Mouse (Mus musculus): ENCODE results near the gene Bche. TPM values are rescaled to one million over a fixed set of nuclear protein-coding genes. Genes with fewer than 3 reads are reported as not detected.
A peak's percentile ranks its signal among the peaks of the same experiment; 100 is the strongest.

Gene Bche
- polyA plus RNA-seq, 1 experiment from 2014 or later = 4.8 TPM

DNA sequence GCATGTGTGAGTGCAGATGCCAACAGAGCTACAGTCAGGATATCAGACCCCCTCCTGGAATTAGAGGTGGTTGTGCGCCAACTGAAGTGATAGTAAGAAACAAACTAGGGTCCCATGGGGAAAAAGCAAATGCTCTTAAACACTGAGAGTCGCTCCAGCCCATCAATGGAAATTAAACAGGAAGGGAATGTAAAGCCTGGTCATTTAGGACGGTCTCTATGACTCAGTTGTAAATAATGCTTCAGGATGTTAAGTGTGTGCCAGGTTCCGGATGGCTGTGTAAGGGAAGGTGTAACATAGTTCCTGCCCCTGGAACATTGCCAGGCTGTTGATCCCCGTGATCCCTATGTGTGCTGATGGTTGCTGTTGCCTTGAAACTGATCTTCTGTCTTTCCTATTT, 40.0 kb downstream of the Bche start:
- WGBS = 25% methylated on average over 5 of the region's 5 CpGs
- no peaks in the 10 kb centered on the region for H3K36me3 ChIP-seq
- H3K9me3 ChIP-seq = no peaks in the 10 kb centered on the region
- peak overlapping the region; percentile 63 for H3K27ac ChIP-seq
- H3K4me2 ChIP-seq = no peak overlapping the region
- H3K4me1 ChIP-seq = 0 out of 2 replicates have a peak, but pooled peaks cover 6% of the 10 kb centered on the region
- no peak overlapping the region for H3K9ac ChIP-seq
- no peaks in the 10 kb centered on the region for H3K27me3 ChIP-seq
- ATAC-seq (ENCODE audit: borderline replicate concordance, extremely low read depth, low FRiP score, low TSS enrichment) = peak; percentile 74; the same call in 1 of the 2 replicates
- H3K4me3 ChIP-seq = no peak overlapping the region

- Histone ChIP-seq H3K4me3 (no peak overlapping the region), H3K4me2 (no peak overlapping the region), H3K36me3 (no peaks in the 10 kb centered on the region), H3K9ac (no peak overlapping the region), H3K27ac (peak overlapping the region; percentile 63), H3K27me3 (no peaks in the 10 kb centered on the region), H3K4me1 (0 out of 2 replicates have a peak, but pooled peaks cover 6% of the 10 kb centered on the region), H3K9me3 (no peaks in the 10 kb centered on the region)
- ATAC-seq (ENCODE audit: borderline replicate concordance, extremely low read depth, low FRiP score, low TSS enrichment) = peak; percentile 88
- 46% methylated on average over 3 of the region's 3 CpGs for WGBS
These were observed 40.7 kb downstream of the Bche start for GRCm38 (mm10) chr3:73667245-73668131.

GRCm38 (mm10) chr3:73650281-73650680, 57.9 kb downstream of the Bche start:
- no peaks in the 10 kb centered on the region for H3K36me3 ChIP-seq
- H3K9ac ChIP-seq = no peak overlapping the region
- H3K4me1 ChIP-seq = no peaks in the 10 kb centered on the region
- ATAC-seq (ENCODE audit: borderline replicate concordance, extremely low read depth, low FRiP score, low TSS enrichment) = no peak
- H3K4me3 ChIP-seq = no peak overlapping the region
- no peak overlapping the region for H3K27ac ChIP-seq
- no peaks in the 10 kb centered on the region for H3K27me3 ChIP-seq
- no peaks in the 10 kb centered on the region for H3K9me3 ChIP-seq
- H3K4me2 ChIP-seq = no peak overlapping the region

- Histone ChIP-seq H3K9me3 (no peaks in the 10 kb centered on the region), H3K4me3 (no peak overlapping the region), H3K9ac (no peak overlapping the region), H3K27ac (no peak overlapping the region), H3K27me3 (no peaks in the 10 kb centered on the region), H3K36me3 (no peaks in the 10 kb centered on the region), H3K4me1 (no peaks in the 10 kb centered on the region), H3K4me2 (no peak overlapping the region)
- WGBS = 92% methylated on average over 2 of the region's 2 CpGs
- ATAC-seq (ENCODE audit: borderline replicate concordance, extremely low read depth, low FRiP score, low TSS enrichment) = no peak
These were observed 61.2 kb downstream of the Bche start for GRCm38 (mm10) chr3:73647064-73647463.

GRCm38 (mm10) chr3:73611421-73611820, 96.8 kb downstream of the Bche start:
- Histone ChIP-seq H3K4me3 (no peak overlapping the region), H3K9me3 (no peaks in the 10 kb centered on the region), H3K4me2 (no peak overlapping the region), H3K4me1 (no peaks in the 10 kb centered on the region), H3K9ac (no peak overlapping the region), H3K27me3 (no peaks in the 10 kb centered on the region), H3K27ac (no peak overlapping the region), H3K36me3 (no peaks in the 10 kb centered on the region)
- whole genome bisulfite sequencing = 67% methylated on average over 2 of the region's 2 CpGs
- ATAC-seq (ENCODE audit: borderline replicate concordance, extremely low read depth, low FRiP score, low TSS enrichment) = no peak

GRCm38 (mm10) chr3:73591757-73592533, 116.3 kb downstream of the Bche start:
- Histone ChIP-seq H3K36me3 (no peaks in the 10 kb centered on the region), H3K4me3 (no peak overlapping the region), H3K27me3 (no peaks in the 10 kb centered on the region), H3K9ac (no peak overlapping the region), H3K9me3 (no peaks in the 10 kb centered on the region), H3K4me1 (no peaks in the 10 kb centered on the region), H3K4me2 (no peak overlapping the region), H3K27ac (no peak overlapping the region)
- 79% methylated on average over 4 of the region's 5 CpGs for WGBS
- ATAC-seq (ENCODE audit: borderline replicate concordance, extremely low read depth, low FRiP score, low TSS enrichment) = no peak

Data from lung, embryonic 15.5 days (tissue).